Mouse (Mus musculus) CH12.LX (cell line): ENCODE measurements around the gene Tnxb. TPM values are rescaled to one million over a fixed set of nuclear protein-coding genes. Genes with fewer than 3 reads are reported as not detected.

Experiments
- DNase-seq: peaks from one replicate; pipeline ENCODE4 v3.0.0-alpha.2; 2013; ENCODE audit errors: extremely low read depth
- H3K27ac ChIP-seq: 2 replicates; pipeline ENCODE4 v1.5.1; 2012; ENCODE audit warnings: low read depth, mild to moderate bottlenecking, control low read depth, moderate library complexity; ENCODE audit not compliant: insufficient read depth
- H3K27me3 ChIP-seq: replicated peaks from 2 replicates; pipeline ENCODE3; 2012; ENCODE audit warnings: inconsistent platforms
- H3K36me3 ChIP-seq, 2 experiments: replicated peaks in 1 of 2; 2 replicates each; pipeline versions ENCODE3 to v1.6.1; 2012; ENCODE audit warnings: inconsistent platforms in 1 of 2, low read length in 1 of 2, mild to moderate bottlenecking in 1 of 2, mixed read lengths in 1 of 2, moderate library complexity in 1 of 2; ENCODE audit not compliant: control insufficient read depth in 1 of 2, insufficient read depth in 1 of 2
- H3K4me1 ChIP-seq, 2 experiments: 2 replicates each; pipeline ENCODE4 v1.6.1; 2012; ENCODE audit warnings: inconsistent platforms in 1 of 2, moderate library complexity in 1 of 2; ENCODE audit not compliant: insufficient read depth in 2 of 2, control insufficient read depth in 1 of 2
- H3K4me2 ChIP-seq: 2 replicates; pipeline ENCODE4 v1.6.1; 2012; ENCODE audit warnings: low read depth, mild to moderate bottlenecking, control low read depth; ENCODE audit not compliant: poor library complexity, insufficient read depth, severe bottlenecking
- H3K4me3 ChIP-seq, 3 experiments: fragments of 150-350 bp in 1 of 3; sonication (generic) in 1 of 3; replicated peaks in 1 of 3; 2 replicates each; pipeline versions ENCODE3 to v1.5.1; 2011 to 2012; ENCODE audit warnings: low read depth in 2 of 3, low read length in 2 of 3, mild to moderate bottlenecking in 2 of 3, moderate library complexity in 2 of 3, control low read depth in 1 of 3, improper control_type of control experiment in 1 of 3, inconsistent platforms in 1 of 3, mixed read lengths in 1 of 3; ENCODE audit not compliant: poor library complexity in 1 of 3
- H3K79me2 ChIP-seq: replicated peaks from 2 replicates; pipeline ENCODE4 v1.6.1; 2012; ENCODE audit warnings: mild to moderate bottlenecking, moderate library complexity; ENCODE audit not compliant: control insufficient read depth, poor library complexity, insufficient read depth, severe bottlenecking; ENCODE audit errors: extremely low read depth
- H3K9ac ChIP-seq: 2 replicates; pipeline ENCODE4 v1.6.1; 2012; ENCODE audit warnings: low read depth, mild to moderate bottlenecking, control low read depth, moderate library complexity; ENCODE audit not compliant: insufficient read depth
- H3K9me3 ChIP-seq: replicated peaks from 2 replicates; pipeline ENCODE3; 2012; ENCODE audit warnings: low read length, inconsistent platforms, mixed read lengths
- CTCF ChIP-seq, 2 experiments: IDR thresholded peaks in 1 of 2; conservative IDR thresholded peaks in 1 of 2; 2 replicates each; pipeline ENCODE4 v1.5.1; 2011 to 2012; ENCODE audit warnings: low read depth in 2 of 2, low read length in 2 of 2, improper control_type of control experiment in 1 of 2, inconsistent platforms in 1 of 2, mild to moderate bottlenecking in 1 of 2, moderate library complexity in 1 of 2
- GABPA ChIP-seq: IDR thresholded peaks from 2 replicates; pipeline ENCODE4 v1.6.1; 2012; ENCODE audit warnings: low read depth, low read length, improper control_type of control experiment, inconsistent platforms; ENCODE audit not compliant: insufficient replicate concordance
- HCFC1 ChIP-seq: IDR thresholded peaks from 2 replicates; pipeline ENCODE4 v1.6.1; 2012; ENCODE audit warnings: low read depth, mild to moderate bottlenecking, inconsistent platforms, low read length, improper control_type of control experiment
- KAT2A ChIP-seq: IDR thresholded peaks from 2 replicates; pipeline ENCODE4 v1.6.1; 2012; ENCODE audit warnings: low read length, improper control_type of control experiment, inconsistent platforms; ENCODE audit not compliant: insufficient replicate concordance
- MYC ChIP-seq: IDR thresholded peaks from 2 replicates; pipeline ENCODE4 v1.6.1; 2011; ENCODE audit warnings: low read depth, mild to moderate bottlenecking, improper control_type of control experiment, low read length
- NELFE ChIP-seq: IDR thresholded peaks from 2 replicates; pipeline ENCODE4 v1.6.1; 2011; ENCODE audit warnings: low read depth, low read length, improper control_type of control experiment
- NRF1 ChIP-seq: IDR thresholded peaks from 2 replicates; pipeline ENCODE4 v1.6.1; 2014; ENCODE audit warnings: low read depth, mild to moderate bottlenecking, inconsistent platforms, low read length, improper control_type of control experiment, moderate library complexity
- PAX5 ChIP-seq: IDR thresholded peaks from 2 replicates; pipeline ENCODE4 v1.6.1; 2012; ENCODE audit warnings: low read length, inconsistent platforms, mixed read lengths
- TBP ChIP-seq: conservative IDR thresholded peaks from 2 replicates; pipeline ENCODE4 v1.6.1; 2011; ENCODE audit warnings: low read depth, low read length, improper control_type of control experiment
- ZC3H11A ChIP-seq: IDR thresholded peaks from 2 replicates; pipeline ENCODE4 v1.6.1; 2012; ENCODE audit warnings: low read depth, mild to moderate bottlenecking, inconsistent platforms, low read length, improper control_type of control experiment
- ZNF384 ChIP-seq: IDR thresholded peaks from 2 replicates; pipeline ENCODE4 v1.6.1; 2012; ENCODE audit warnings: low read depth, low read length, improper control_type of control experiment, inconsistent platforms
- dilution Hi-C: fragments of 300-500 bp; cut with MboI; formaldehyde crosslinking; loops from 2 replicates; pipeline ENCODE4 v1.14.3; 2020; ENCODE audit warnings: low sequenced_read_pairs; ENCODE audit not compliant: extremely low pct_unique_long_range_greater_than_20kb, extremely low pct_ligation_motif_present
- in situ Hi-C: fragments of 300-500 bp; cut with MboI; formaldehyde crosslinking; loops from 3 replicates; pipeline ENCODE4 v1.14.3; 2019; ENCODE audit warnings: low sequenced_read_pairs, low pct_ligation_motif_present, low pct_unique_long_range_greater_than_20kb, mixed read lengths
- polyA plus RNA-seq: library from polyadenylated mRNA; unstranded; fragments of >175 nt; gene quantifications from 2 replicates; pipeline ENCODE4 v1.2.1, GENCODE M21; 2012; ENCODE audit warnings: low read depth; ENCODE audit not compliant: insufficient read length
- total RNA-seq, 2 experiments: library from RNA; depleted of rRNA; stranded (reverse); fragments of 300-350 nt in 1 of 2; fragments of >200 nt in 1 of 2; gene quantifications; 2 replicates each; pipeline ENCODE4 v1.2.3; 2012 to 2014

Gene Tnxb
- total and polyA plus RNA-seq, 3 experiments: not detected

- TF ChIP-seq NELFE: no peak
These were observed 41.0 kb upstream of the Tnxb start, which contains the start of gene Prrt1 (continued) for GRCm38 (mm10) chr17:34629221-34629751.

GRCm38 (mm10) chr17:34629796-34630603 is 40.3 kb upstream of the Tnxb start:
- H3K27ac ChIP-seq: no peak overlapping the region
- dilution Hi-C loops (no loop called here), in situ Hi-C loops (no loop called here)
- no peak overlapping the region for H3K9ac ChIP-seq
- no peaks in the 10 kb centered on the region for H3K36me3 ChIP-seq
- no peaks in the 10 kb centered on the region for H3K79me2 ChIP-seq
- TF ChIP-seq PAX5: no peak
- no peak for TF ChIP-seq GABPA
- TF ChIP-seq TBP: no peak
- TF ChIP-seq CTCF (conservative IDR thresholded peaks at IDR 0.05 in 1 of 2, IDR thresholded peaks at IDR 0.05 in 1 of 2; ENCODE audit: low read depth in 2 of 2, low read length in 2 of 2): no peak
- TF ChIP-seq NRF1: no peak
- TF ChIP-seq ZC3H11A: no peak
- peaks cover 2% of the 10 kb centered on the region for H3K9me3 ChIP-seq
- DNase-seq: no peak
- H3K27me3 ChIP-seq: peaks cover 67% of the 10 kb centered on the region
- no peak overlapping the region for H3K4me2 ChIP-seq
- no peak overlapping the region for H3K4me3 ChIP-seq
- H3K4me1 ChIP-seq: peaks cover 2 to 3% of the 10 kb centered on the region in 2 experiments; a peak in 2 of 4 replicates

- H3K79me2 ChIP-seq: no peaks in the 10 kb centered on the region
- dilution Hi-C loops (no loop called here), in situ Hi-C loops (no loop called here)
- no peak overlapping the region for H3K27ac ChIP-seq
- TF ChIP-seq GABPA (no peak), HCFC1 (no peak), ZNF384 (no peak), KAT2A (no peak), MYC (no peak)
- peaks cover 2% of the 10 kb centered on the region for H3K9me3 ChIP-seq
- DNase-seq: no peak
- peaks cover 72% of the 10 kb centered on the region for H3K27me3 ChIP-seq
- no peak overlapping the region for H3K9ac ChIP-seq
- peaks cover 2 to 3% of the 10 kb centered on the region in 2 experiments; a peak in 2 of 4 replicates for H3K4me1 ChIP-seq
- no peak overlapping the region for H3K4me2 ChIP-seq
- no peaks in the 10 kb centered on the region for H3K36me3 ChIP-seq
- no peak overlapping the region for H3K4me3 ChIP-seq
These were observed 39.5 kb upstream of the Tnxb start for GRCm38 (mm10) chr17:34630761-34631301.
